ENCODE assay signal across 10 mouse cellular contexts in the genomic region with DNA sequence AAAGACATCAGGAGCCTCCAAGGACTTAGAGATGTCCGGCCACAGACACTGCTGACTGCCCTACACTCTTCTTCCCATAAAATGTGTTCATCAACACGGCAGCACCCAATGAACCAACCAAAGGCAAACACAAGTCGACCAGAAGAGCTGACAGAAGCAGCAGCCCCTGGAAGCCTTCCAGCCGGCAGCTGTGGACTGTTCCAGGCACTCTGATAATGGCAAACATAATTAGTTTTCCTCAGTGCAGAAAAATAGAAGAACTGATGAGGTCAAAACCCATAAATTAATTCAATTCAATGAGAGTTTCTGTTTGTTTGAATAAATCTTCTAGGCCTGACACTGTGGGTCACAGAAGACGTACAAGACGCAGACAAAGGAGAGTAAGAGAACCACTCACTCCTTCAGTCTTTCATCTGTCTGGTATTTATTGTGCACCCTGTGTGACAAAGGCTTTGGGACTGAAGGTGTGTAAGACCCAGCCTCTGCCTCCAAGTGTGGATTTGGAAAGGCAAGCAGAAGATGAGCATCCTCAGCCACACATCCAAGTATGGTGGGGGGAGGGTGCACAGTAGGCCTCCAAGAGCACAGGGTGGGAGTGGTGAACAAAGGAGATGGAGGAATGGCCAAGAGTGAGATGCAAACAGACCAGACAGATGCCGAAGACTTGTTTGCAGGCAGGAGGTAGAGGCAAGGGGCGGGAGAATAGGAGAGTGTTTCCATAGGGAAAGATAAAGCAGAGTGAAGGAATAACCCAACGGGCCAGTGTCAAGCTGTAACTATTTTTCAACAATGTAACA. TPM values are rescaled to one million over a fixed set of nuclear protein-coding genes. Genes with fewer than 3 reads are reported as not detected.
A peak's percentile ranks its signal among the peaks of the same experiment; 100 is the strongest.
DNase-seq lines count a peak whose midpoint lies in the region; ATAC-seq lines count a peak whose summit lies in the region.
"Had no signal": no experiment of that assay in that cellular context is flagged by ENCODE, and none has a peak within 500 bp of the region (broad histone marks: within the 10 kb centered on the region; RNA-seq: fewer than 3 reads in every experiment).

No protein-coding gene starts in this region.

- H3K27ac ChIP-seq in midbrain, embryonic 14.5 days (replicated peaks; ENCODE audit: low read depth, low read length) = no peak overlapping the region
- H3K27ac ChIP-seq: limb, embryonic 10.5 days had no signal

- H3K27me3 ChIP-seq in midbrain, embryonic 14.5 days (ENCODE audit: control insufficient read depth, insufficient read depth, low read length) = no peaks in the 10 kb centered on the region

- H3K4me1 ChIP-seq in midbrain, embryonic 14.5 days (ENCODE audit: control insufficient read depth, insufficient read depth, low read length) = no peaks in the 10 kb centered on the region

- intact Hi-C loops in heart, postnatal 10 days (cut with DNase I) = no loop called here

- peak; percentile 21 to 24 for DNase-seq in heart, postnatal 10 days
- DNase-seq in heart, adult 18-20 months = no peak
- peak; percentile 9 to 24 for DNase-seq in adrenal gland, postnatal 36 days
- peak; percentile 71 for DNase-seq in kidney, adult 9 months
- DNase-seq in midbrain, embryonic 14.5 days = no peak
- no peak for DNase-seq in urinary bladder, adult 2 months (ENCODE audit: low spot score)
- no peak for DNase-seq in left cerebral cortex, adult 8-10 months (ENCODE audit: low spot score in 2 of 2)
- no peak for DNase-seq in thymus, postnatal 25 days

- no peak overlapping the region for H3K9ac ChIP-seq in midbrain, embryonic 14.5 days (replicated peaks; ENCODE audit: low read length)

- no peak overlapping the region for H3K4me3 ChIP-seq in midbrain, embryonic 14.5 days (replicated peaks; ENCODE audit: low read depth, low read length)
- H3K4me3 ChIP-seq: limb, embryonic 10.5 days; myocyte had no signal

- ATAC-seq in midbrain, embryonic 14.5 days (ENCODE audit: low FRiP score, low TSS enrichment) = 0 out of 2 replicates have a peak, but pooled peaks have one; percentile 25

- no peaks in the 10 kb centered on the region for H3K9me3 ChIP-seq in midbrain, embryonic 14.5 days (ENCODE audit: control insufficient read depth, low read length)
- H3K9me3 ChIP-seq: limb, embryonic 10.5 days had no signal

- no peak overlapping the region for H3K4me2 ChIP-seq in midbrain, embryonic 14.5 days (ENCODE audit: low read length)

- H3K36me3 ChIP-seq in midbrain, embryonic 14.5 days (ENCODE audit: control insufficient read depth, insufficient read depth, low read length) = no peaks in the 10 kb centered on the region
- H3K36me3 ChIP-seq: limb, embryonic 10.5 days had no signal

- 61% methylated on average over 9 of the region's 9 CpGs for WGBS in midbrain, embryonic 14.5 days

RNA-seq across cellular contexts. Expression of gene St8sia1, which starts 25.5 kb away (rescaled TPM):
- 1 to 10 TPM in 1 of 2 experiments, under 1 TPM in 1; 0.89 to 1.3 TPM for total RNA-seq in heart, postnatal 10 days (2021)
- total RNA-seq in heart, adult 18-20 months (2021) = under 1 TPM; 0.10 to 0.57 TPM
- total RNA-seq in adrenal gland, postnatal 36 days (2021) = 1 to 10 TPM in 1 of 2 experiments, under 1 TPM in 1; 0.40 to 1.3 TPM
- polyA plus RNA-seq in midbrain, embryonic 14.5 days (2014; fragmentation: Nextera tagmentation; extraction: Ambion mirVana) = 7.5 and 8.4 TPM in 2 replicates
- polyA plus RNA-seq in urinary bladder, adult 2 months (2012; rRNA removed) = 0.07 and 0.12 TPM in 2 replicates
- 10 to 100 TPM; 29.4 to 41.0 (median 34.8) TPM for total RNA-seq in left cerebral cortex, adult 8-10 months (2022)

Comparison
In these comparisons a context has a peak if more than half of its experiments do, and no peak if none do; other contexts are left out.
1. DNase-seq: peak in heart, postnatal 10 days (2 of 2), adrenal gland, postnatal 36 days (2 of 2) and kidney, adult 9 months (single experiment); none in heart, adult 18-20 months (0 of 2), midbrain, embryonic 14.5 days (single experiment), urinary bladder, adult 2 months (single experiment), left cerebral cortex, adult 8-10 months (0 of 2) and thymus, postnatal 25 days (single experiment).
2. RNA of gene St8sia1, which starts 25.5 kb away (total RNA-seq): 29.4 to 41.0 TPM in left cerebral cortex, adult 8-10 months; 0.40 to 1.3 TPM in adrenal gland, postnatal 36 days, 0.89 to 1.3 TPM in heart, postnatal 10 days and 0.10 to 0.57 TPM in heart, adult 18-20 months; every median in the first group is over 10 times any median in the second.